Mouse (Mus musculus): ENCODE data around the gene Srprb. TPM values are rescaled to one million over a fixed set of nuclear protein-coding genes. Genes with fewer than 3 reads are reported as not detected.

The Srprb gene
- polyA plus RNA-seq, 2 experiments, result 67.4 to 73.0 TPM

DNA sequence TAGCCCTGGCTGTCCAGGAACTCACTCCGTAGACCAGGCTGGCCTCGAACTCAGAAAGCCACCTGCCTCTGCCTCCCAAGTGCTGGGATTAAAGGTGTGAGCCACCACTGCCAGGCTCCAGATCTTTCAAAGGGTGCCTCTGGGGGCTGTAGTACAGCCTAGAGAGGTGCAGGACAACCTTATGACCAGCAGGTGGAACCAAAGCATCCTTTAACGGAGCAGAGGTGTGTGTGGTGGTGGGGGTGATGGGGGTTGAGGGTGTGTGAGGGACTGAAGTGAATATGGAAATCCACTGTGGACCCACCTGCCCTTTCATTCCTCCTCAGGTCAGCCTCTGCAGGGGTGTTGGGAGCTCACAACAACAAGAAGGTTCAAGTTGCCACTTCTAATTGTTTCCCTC is 23.5 kb upstream of the Srprb start:
- Histone ChIP-seq H3K36me3 (ENCODE audit: control insufficient read depth, insufficient read depth, low read length) (no peaks in the 10 kb centered on the region), H3K4me2 (replicated peaks; ENCODE audit: low read depth, low read length, severe bottlenecking) (no peak overlapping the region), H3K9me3 (ENCODE audit: control insufficient read depth, low read length) (no peaks in the 10 kb centered on the region), H3K4me1 (ENCODE audit: control insufficient read depth, insufficient read depth, low read length) (0 out of 2 replicates have a peak, but pooled peaks cover 2% of the 10 kb centered on the region), H3K27ac (replicated peaks; ENCODE audit: low read depth, low read length) (no peak overlapping the region), H3K4me3 (replicated peaks; ENCODE audit: low read length) (no peak overlapping the region), H3K9ac (ENCODE audit: low read depth, low read length, severe bottlenecking) (no peak overlapping the region), H3K27me3 (ENCODE audit: control insufficient read depth, insufficient read depth, low read length) (no peaks in the 10 kb centered on the region)
- ATAC-seq (ENCODE audit: low FRiP score, low read depth) (no peak), DNase-seq (ENCODE audit: low spot score) (no peak)
- TF ChIP-seq POLR2A (IDR thresholded peaks at IDR 0.05; ENCODE audit: borderline replicate concordance, extremely low read depth, insufficient read depth, insufficient read length), result no peak
- 58% methylated on average over 3 of the region's 3 CpGs for WGBS

DNA sequence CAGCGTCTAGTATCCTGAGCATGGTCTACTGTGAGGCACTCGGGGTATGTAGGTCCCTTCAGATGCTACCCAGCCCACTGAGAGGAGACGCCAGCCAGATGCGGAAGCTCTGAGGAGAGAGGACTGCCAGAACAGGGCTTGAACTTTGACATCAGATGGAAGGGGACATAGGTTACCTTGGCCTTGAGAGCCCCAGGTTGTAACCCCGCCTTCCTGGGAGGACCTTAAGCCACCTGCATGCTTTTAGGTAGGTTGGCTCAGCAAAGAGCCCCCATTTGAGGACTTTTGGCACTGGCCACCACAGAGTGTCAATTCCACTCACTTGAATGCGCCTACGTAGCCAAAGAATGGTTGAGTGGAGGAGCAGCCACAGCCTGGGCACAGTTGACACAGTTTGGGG is 22.8 kb upstream of the Srprb start:
- no peak overlapping the region for H3K4me2 ChIP-seq (replicated peaks; ENCODE audit: low read depth, low read length, severe bottlenecking)
- no peak for DNase-seq (ENCODE audit: low spot score)
- H3K4me1 ChIP-seq (ENCODE audit: control insufficient read depth, insufficient read depth, low read length), result no peaks in the 10 kb centered on the region
- H3K4me3 ChIP-seq (replicated peaks; ENCODE audit: low read length), result no peak overlapping the region
- H3K27me3 ChIP-seq (ENCODE audit: control insufficient read depth, insufficient read depth, low read length), result no peaks in the 10 kb centered on the region
- WGBS, result 93% methylated on average over 7 of the region's 7 CpGs
- no peak for ATAC-seq (ENCODE audit: low FRiP score, low read depth)
- no peaks in the 10 kb centered on the region for H3K36me3 ChIP-seq (ENCODE audit: control insufficient read depth, insufficient read depth, low read length)
- H3K9me3 ChIP-seq (ENCODE audit: control insufficient read depth, low read length), result no peaks in the 10 kb centered on the region
- H3K9ac ChIP-seq (ENCODE audit: low read depth, low read length, severe bottlenecking), result no peak overlapping the region
- H3K27ac ChIP-seq (replicated peaks; ENCODE audit: low read depth, low read length), result no peak overlapping the region
- no peak for TF ChIP-seq POLR2A (IDR thresholded peaks at IDR 0.05; ENCODE audit: borderline replicate concordance, extremely low read depth, insufficient read depth, insufficient read length)

DNA sequence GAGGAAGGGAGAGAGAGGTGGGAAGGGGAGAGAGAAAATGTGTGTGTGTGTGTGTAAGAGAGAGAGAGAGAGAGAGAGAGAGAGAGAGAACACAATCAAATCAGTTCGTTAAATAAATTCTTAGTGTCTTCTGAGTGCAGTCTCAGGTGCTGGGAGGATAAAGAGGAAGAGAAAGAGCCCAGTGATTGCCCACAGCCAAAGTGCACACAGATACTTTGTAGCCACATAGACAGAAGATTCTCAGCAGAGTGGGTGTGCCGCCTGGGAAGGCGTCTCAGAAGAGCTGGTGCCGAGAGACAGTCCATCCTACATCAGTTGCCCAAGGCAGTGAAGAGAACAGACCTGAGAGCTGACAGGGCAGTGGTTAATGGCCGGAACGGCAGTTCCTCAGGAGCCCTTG is 12.3 kb upstream of the Srprb start:
- H3K36me3 ChIP-seq (ENCODE audit: control insufficient read depth, insufficient read depth, low read length), result no peaks in the 10 kb centered on the region
- H3K27me3 ChIP-seq (ENCODE audit: control insufficient read depth, insufficient read depth, low read length), result no peaks in the 10 kb centered on the region
- no peak overlapping the region for H3K4me2 ChIP-seq (replicated peaks; ENCODE audit: low read depth, low read length, severe bottlenecking)
- ATAC-seq (ENCODE audit: low FRiP score, low read depth) (no peak), DNase-seq (ENCODE audit: low spot score) (no peak)
- no peak for TF ChIP-seq POLR2A (IDR thresholded peaks at IDR 0.05; ENCODE audit: borderline replicate concordance, extremely low read depth, insufficient read depth, insufficient read length)
- 80% methylated on average over 6 of the region's 6 CpGs for WGBS
- no peaks in the 10 kb centered on the region for H3K4me1 ChIP-seq (ENCODE audit: control insufficient read depth, insufficient read depth, low read length)
- H3K27ac ChIP-seq (replicated peaks; ENCODE audit: low read depth, low read length), result no peak overlapping the region
- no peak overlapping the region for H3K9ac ChIP-seq (ENCODE audit: low read depth, low read length, severe bottlenecking)
- H3K4me3 ChIP-seq (replicated peaks; ENCODE audit: low read length), result no peak overlapping the region
- no peaks in the 10 kb centered on the region for H3K9me3 ChIP-seq (ENCODE audit: control insufficient read depth, low read length)

DNA sequence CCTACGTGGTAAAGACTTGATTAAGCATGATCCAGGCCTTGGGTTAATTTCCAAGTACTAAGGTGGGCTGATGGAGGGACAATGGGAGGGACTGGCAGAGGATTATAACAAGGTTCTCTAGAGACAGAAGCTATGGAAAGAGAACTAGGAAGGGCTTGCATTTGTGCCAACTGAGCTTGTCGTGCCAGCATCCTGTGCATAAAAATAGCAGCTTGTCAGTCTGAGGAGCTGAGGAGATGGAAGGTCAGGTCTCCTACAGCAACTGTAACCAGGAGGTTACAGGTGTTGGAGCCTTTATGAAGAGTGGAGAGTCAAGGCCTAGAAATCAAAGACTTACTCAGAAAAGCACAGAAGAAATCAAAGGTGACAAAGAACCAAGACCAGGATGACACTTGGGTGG is 11.7 kb upstream of the Srprb start:
- Histone ChIP-seq H3K27ac (replicated peaks; ENCODE audit: low read depth, low read length) (no peak overlapping the region), H3K27me3 (ENCODE audit: control insufficient read depth, insufficient read depth, low read length) (no peaks in the 10 kb centered on the region), H3K36me3 (ENCODE audit: control insufficient read depth, insufficient read depth, low read length) (no peaks in the 10 kb centered on the region), H3K9ac (ENCODE audit: low read depth, low read length, severe bottlenecking) (no peak overlapping the region), H3K4me1 (ENCODE audit: control insufficient read depth, insufficient read depth, low read length) (no peaks in the 10 kb centered on the region), H3K4me2 (replicated peaks; ENCODE audit: low read depth, low read length, severe bottlenecking) (no peak overlapping the region), H3K9me3 (ENCODE audit: control insufficient read depth, low read length) (no peaks in the 10 kb centered on the region), H3K4me3 (replicated peaks; ENCODE audit: low read length) (no peak overlapping the region)
- WGBS, result 70% methylated on average over 2 of the region's 2 CpGs
- no peak for TF ChIP-seq POLR2A (IDR thresholded peaks at IDR 0.05; ENCODE audit: borderline replicate concordance, extremely low read depth, insufficient read depth, insufficient read length)
- no peak for DNase-seq (ENCODE audit: low spot score)
- ATAC-seq (ENCODE audit: low FRiP score, low read depth), result no peak

DNA sequence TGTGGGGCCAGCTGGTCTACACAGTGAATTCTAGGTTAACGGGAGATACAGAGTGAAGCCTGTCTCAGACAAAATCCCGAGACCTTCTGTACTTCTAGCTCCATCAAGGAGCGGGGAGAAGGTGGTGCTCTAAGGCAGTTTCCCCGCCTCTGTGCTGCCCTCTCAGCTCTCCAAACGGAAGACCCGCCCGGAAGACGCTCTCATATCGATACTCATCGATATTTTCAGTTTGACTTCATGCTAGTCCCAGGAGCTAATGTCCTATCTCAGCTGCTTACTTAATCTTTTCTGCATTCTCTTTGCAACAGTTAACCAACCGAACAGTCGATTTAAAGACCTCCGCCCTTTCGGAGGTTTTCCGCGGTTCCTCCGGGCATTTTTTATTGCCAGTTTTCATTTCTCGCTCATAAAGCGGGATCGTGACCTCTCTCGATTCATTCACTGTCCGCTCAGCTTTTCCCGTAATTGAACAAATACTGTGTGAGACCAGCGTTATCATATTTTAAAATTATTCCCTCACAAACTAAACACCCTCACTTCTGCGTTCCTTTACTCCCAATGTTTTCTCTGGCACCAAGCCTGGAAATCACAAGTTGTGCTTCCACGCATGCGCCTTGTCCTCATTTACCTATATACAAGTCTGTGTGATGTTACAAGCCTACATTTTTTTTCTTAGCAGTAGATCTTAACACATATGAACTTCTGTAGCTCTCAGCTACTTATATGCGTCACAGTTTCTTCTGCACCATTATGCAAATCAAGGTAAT is 10.9 kb upstream of the Srprb start:
- peak overlapping the region; percentile 39 for H3K4me2 ChIP-seq (replicated peaks; ENCODE audit: low read depth, low read length, severe bottlenecking)
- H3K36me3 ChIP-seq (ENCODE audit: control insufficient read depth, insufficient read depth, low read length), result no peaks in the 10 kb centered on the region
- no peaks in the 10 kb centered on the region for H3K4me1 ChIP-seq (ENCODE audit: control insufficient read depth, insufficient read depth, low read length)
- no peak for TF ChIP-seq POLR2A (IDR thresholded peaks at IDR 0.05; ENCODE audit: borderline replicate concordance, extremely low read depth, insufficient read depth, insufficient read length)
- H3K27me3 ChIP-seq (ENCODE audit: control insufficient read depth, insufficient read depth, low read length), result no peaks in the 10 kb centered on the region
- H3K9me3 ChIP-seq (ENCODE audit: control insufficient read depth, low read length), result no peaks in the 10 kb centered on the region
- no peak overlapping the region for H3K27ac ChIP-seq (replicated peaks; ENCODE audit: low read depth, low read length)
- peak; percentile 67 for DNase-seq (ENCODE audit: low spot score)
- WGBS, result 57% methylated on average over 28 of the region's 28 CpGs
- ATAC-seq (ENCODE audit: low FRiP score, low read depth), result no peak
- H3K9ac ChIP-seq (ENCODE audit: low read depth, low read length, severe bottlenecking), result 0 out of 2 replicates have a peak overlapping the region, but pooled peaks have one; percentile 28
- H3K4me3 ChIP-seq (replicated peaks; ENCODE audit: low read length), result peak overlapping the region; percentile 32

Data from limb, embryonic 14.5 days (tissue).